Mouse (Mus musculus) left cerebral cortex, postnatal 25 days (tissue): ENCODE results near the gene Lat2. TPM values are rescaled to one million over a fixed set of nuclear protein-coding genes. Genes with fewer than 3 reads are reported as not detected.

Source experiments
- DNase-seq, 2 experiments: peaks; one replicate each; pipeline ENCODE4 v3.0.0; 2022; ENCODE audit warnings: low spot score in 2 of 2, mixed read lengths in 1 of 2
- intact Hi-C: fragments of 180-260 bp; cut with DNase I; formaldehyde crosslinking; loops from one replicate; pipeline ENCODE4 v1.15.1; 2025
- microRNA-seq, 2 experiments: library from miRNA; unstranded; fragments of <30 nt; microRNA quantifications; one replicate each; pipeline ENCODE4 v1.2.0; 2022
- total RNA-seq, 2 experiments: library from RNA; stranded (reverse); gene quantifications; 2 replicates each; pipeline ENCODE4 v1.2.3; 2021

The Lat2 gene
- total RNA-seq, 2 experiments from 2014 or later: 1.5 to 4.2 TPM

GRCm38 (mm10) chr5:134550836-134551232 lies 64.0 kb downstream of the Lat2 start:
- intact Hi-C loops: no loop called here

More at GRCm38 (mm10) chr5:134550836-134551232, 64.0 kb downstream of the Lat2 start:
- peak in 1 of 2 experiments; percentile 30 for DNase-seq

Small RNA genes within 50 kb of the gene (microRNA-seq; reads per million reads assigned to microRNA genes)
- gene Mir7228: 0 reads per million in 2 experiments

Other genes starting within 250 kb of the Lat2 start
- gene Gtf2ird1, start 158.3 kb downstream of the Lat2 start, total RNA-seq: 10 to 100 TPM; 42.5 to 43.7 TPM
- 100 to 1,000 TPM; 106 to 120 TPM for gene Clip2, start 62.6 kb downstream of the Lat2 start, total RNA-seq
- under 1 TPM; 0.16 to 0.23 TPM for gene Syna, start 54.9 kb downstream of the Lat2 start, total RNA-seq
- gene Rfc2, start 33.7 kb downstream of the Lat2 start, total RNA-seq: 10 to 100 TPM; 56.1 to 61.2 TPM
- gene Eif4h, start 24.5 kb upstream of the Lat2 start, total RNA-seq: 100 to 1,000 TPM; 334 to 352 TPM
- gene Limk1, start 73.6 kb upstream of the Lat2 start, total RNA-seq: 10 to 100 TPM; 58.7 to 60.1 TPM
- 10 to 100 TPM; 22.5 to 27.1 TPM for gene Eln, start 132.3 kb upstream of the Lat2 start, total RNA-seq